Mouse (Mus musculus) heart, embryonic 12.5 days (tissue): ENCODE measurements around the gene Gxylt2. TPM values are rescaled to one million over a fixed set of nuclear protein-coding genes. Genes with fewer than 3 reads are reported as not detected.

Experiments
- ATAC-seq: fragments of 200-750 bp; cut with Nextera tagmentation; 2 replicates; pipeline ENCODE4 v1.8.0; 2017; ENCODE audit warnings: moderate TSS enrichment, moderate library complexity; ENCODE audit not compliant: insufficient number of reproducible peaks, low FRiP score
- H3K27ac ChIP-seq: fragments of 300-500 bp; sonication (generic); 2 replicates; pipeline ENCODE4 v1.5.1; 2016; ENCODE audit warnings: mild to moderate bottlenecking, moderate library complexity; ENCODE audit not compliant: poor library complexity, severe bottlenecking
- H3K27me3 ChIP-seq: fragments of 300-500 bp; sonication (generic); replicated peaks from 2 replicates; pipeline ENCODE4 v1.6.1; 2016; ENCODE audit warnings: mild to moderate bottlenecking, moderate library complexity
- H3K36me3 ChIP-seq: fragments of 300-500 bp; sonication (generic); 2 replicates; pipeline ENCODE4 v1.6.1; 2016; ENCODE audit warnings: mild to moderate bottlenecking, moderate library complexity
- H3K4me1 ChIP-seq: fragments of 300-500 bp; sonication (generic); replicated peaks from 2 replicates; pipeline ENCODE4 v1.6.1; 2016; ENCODE audit warnings: mild to moderate bottlenecking
- H3K4me2 ChIP-seq: fragments of 300-500 bp; sonication (generic); 2 replicates; pipeline ENCODE4 v1.6.1; 2016; ENCODE audit warnings: mild to moderate bottlenecking, moderate library complexity
- H3K4me3 ChIP-seq: fragments of 300-500 bp; sonication (generic); 2 replicates; pipeline ENCODE4 v1.5.1; 2016; ENCODE audit warnings: mild to moderate bottlenecking
- H3K9ac ChIP-seq: fragments of 300-500 bp; sonication (generic); 2 replicates; pipeline ENCODE4 v1.6.1; 2016; ENCODE audit warnings: mild to moderate bottlenecking, moderate library complexity
- H3K9me3 ChIP-seq: fragments of 300-500 bp; sonication (generic); replicated peaks from 2 replicates; pipeline ENCODE4 v1.6.1; 2016; ENCODE audit warnings: mild to moderate bottlenecking, moderate library complexity
- WGBS: fragments of 180-500 bp; shearing (Covaris S2); methylation state at CpG from one replicate; pipeline ENCODE4 v1.1.7; 2016; 5-methylcytosine and 5-hydroxymethylcytosine counted together
- polyA plus RNA-seq: library from polyadenylated mRNA; unstranded; fragments of >200 nt; fragmentation: Nextera tagmentation; extraction: Ambion mirVana; gene quantifications from 2 replicates; pipeline ENCODE4 v1.2.1, GENCODE M21; 2016

Gene Gxylt2
- polyA plus RNA-seq, 1 experiment from 2014 or later: 1.9 TPM

GRCm38 (mm10) chr6:100799766-100800165, 95.2 kb downstream of the Gxylt2 start:
- H3K4me3 ChIP-seq: no peak overlapping the region
- ATAC-seq: no peak
- 88% methylated on average over 4 of the region's 4 CpGs for WGBS

GRCm38 (mm10) chr6:100800497-100800955, 96.0 kb downstream of the Gxylt2 start:
- no peaks in the 10 kb centered on the region for H3K36me3 ChIP-seq
- H3K4me1 ChIP-seq: no peaks in the 10 kb centered on the region
- H3K27me3 ChIP-seq: no peaks in the 10 kb centered on the region
- H3K9ac ChIP-seq: no peak overlapping the region
- H3K9me3 ChIP-seq: peaks cover 3% of the 10 kb centered on the region; the same call in 1 of the 2 replicates
- H3K27ac ChIP-seq: no peak overlapping the region
- H3K4me2 ChIP-seq: no peak overlapping the region
- WGBS: 71% methylated on average over 10 of the region's 10 CpGs
- ATAC-seq: no peak
- no peak overlapping the region for H3K4me3 ChIP-seq

More at GRCm38 (mm10) chr6:100799766-100800165, 95.2 kb downstream of the Gxylt2 start:
- Histone ChIP-seq H3K36me3 (no peaks in the 10 kb centered on the region), H3K27me3 (no peaks in the 10 kb centered on the region), H3K4me1 (no peaks in the 10 kb centered on the region), H3K9ac (no peak overlapping the region), H3K4me2 (no peak overlapping the region), H3K9me3 (peaks cover 3% of the 10 kb centered on the region; the same call in 1 of the 2 replicates), H3K27ac (no peak overlapping the region)

DNA sequence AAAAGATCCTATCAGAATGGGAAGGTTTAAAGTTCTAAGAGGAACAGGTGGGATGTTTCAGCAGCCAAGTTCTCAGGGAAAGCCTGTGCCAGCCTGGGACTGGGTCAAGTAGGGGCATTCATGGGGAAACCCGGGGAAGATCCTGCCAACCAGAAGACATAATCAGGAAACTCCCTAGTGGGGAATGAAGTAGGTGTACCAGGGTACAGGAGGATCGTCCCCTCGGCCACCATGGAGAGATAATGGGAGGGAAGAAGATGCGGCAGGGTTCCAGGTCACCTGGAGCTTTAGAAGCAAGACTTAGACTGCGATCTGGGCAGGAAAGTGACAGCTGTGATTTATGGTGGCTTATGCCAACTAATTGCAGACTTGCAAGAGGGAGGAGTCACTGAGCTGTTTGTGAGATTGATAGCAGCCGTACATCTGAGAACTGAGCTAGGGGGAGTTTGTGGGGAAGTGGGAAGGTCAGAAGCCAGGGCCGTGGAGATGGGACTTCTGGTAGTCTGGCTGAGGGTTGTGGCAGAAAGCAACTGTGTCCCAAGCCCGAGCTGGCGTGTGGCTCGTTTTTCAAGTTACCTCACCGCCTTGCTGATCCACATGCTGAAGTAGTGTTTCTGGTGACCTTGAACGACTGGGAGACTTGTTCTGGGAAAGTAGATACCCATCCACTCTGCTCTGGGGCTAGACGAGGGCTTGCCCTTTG, 98.0 kb downstream of the Gxylt2 start:
- no peak overlapping the region for H3K9ac ChIP-seq
- no peak overlapping the region for H3K27ac ChIP-seq
- no peaks in the 10 kb centered on the region for H3K27me3 ChIP-seq
- H3K9me3 ChIP-seq: no peaks in the 10 kb centered on the region
- no peak overlapping the region for H3K4me3 ChIP-seq
- no peaks in the 10 kb centered on the region for H3K36me3 ChIP-seq
- no peaks in the 10 kb centered on the region for H3K4me1 ChIP-seq
- 60% methylated on average over 13 of the region's 13 CpGs for WGBS
- no peak overlapping the region for H3K4me2 ChIP-seq
- ATAC-seq: no peak

GRCm38 (mm10) chr6:100803250-100803649, 98.7 kb downstream of the Gxylt2 start:
- no peak for ATAC-seq
- no peaks in the 10 kb centered on the region for H3K36me3 ChIP-seq
- H3K27me3 ChIP-seq: no peaks in the 10 kb centered on the region
- no peak overlapping the region for H3K27ac ChIP-seq
- WGBS: 80% methylated on average over 3 of the region's 3 CpGs
- H3K4me2 ChIP-seq: no peak overlapping the region
- no peaks in the 10 kb centered on the region for H3K4me1 ChIP-seq
- H3K9me3 ChIP-seq: no peaks in the 10 kb centered on the region
- no peak overlapping the region for H3K9ac ChIP-seq
- H3K4me3 ChIP-seq: no peak overlapping the region

GRCm38 (mm10) chr6:100807187-100807586, 102.7 kb downstream of the Gxylt2 start:
- H3K4me3 ChIP-seq: no peak overlapping the region
- no peak overlapping the region for H3K27ac ChIP-seq
- no peak overlapping the region for H3K4me2 ChIP-seq
- ATAC-seq: no peak
- H3K9me3 ChIP-seq: no peaks in the 10 kb centered on the region
- H3K27me3 ChIP-seq: no peaks in the 10 kb centered on the region
- H3K36me3 ChIP-seq: no peaks in the 10 kb centered on the region
- 91% methylated on average over 9 of the region's 9 CpGs for WGBS
- no peaks in the 10 kb centered on the region for H3K4me1 ChIP-seq
- no peak overlapping the region for H3K9ac ChIP-seq

DNA sequence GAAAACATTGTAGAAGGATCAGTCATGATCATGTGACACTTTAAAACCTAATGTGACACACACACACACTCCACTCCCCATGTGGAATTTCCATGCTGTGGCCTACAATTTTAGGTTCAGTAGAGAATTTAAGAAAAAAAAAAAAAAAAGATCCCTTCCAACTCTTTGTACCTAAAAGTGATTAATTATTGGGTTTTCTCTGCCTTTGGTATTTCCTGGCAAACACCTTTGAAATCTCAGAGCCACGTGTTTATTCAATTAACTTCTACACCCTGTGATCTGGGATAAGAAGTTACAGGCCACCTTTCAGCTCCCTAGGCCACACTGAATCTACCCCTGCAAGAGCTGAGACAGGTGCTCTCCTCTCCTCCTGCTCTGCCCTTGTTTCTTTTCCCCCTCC, 103.2 kb downstream of the Gxylt2 start:
- 40% methylated on average over 1 of the region's 1 CpGs for WGBS
- no peak for ATAC-seq
- H3K9ac ChIP-seq: no peak overlapping the region

DNA sequence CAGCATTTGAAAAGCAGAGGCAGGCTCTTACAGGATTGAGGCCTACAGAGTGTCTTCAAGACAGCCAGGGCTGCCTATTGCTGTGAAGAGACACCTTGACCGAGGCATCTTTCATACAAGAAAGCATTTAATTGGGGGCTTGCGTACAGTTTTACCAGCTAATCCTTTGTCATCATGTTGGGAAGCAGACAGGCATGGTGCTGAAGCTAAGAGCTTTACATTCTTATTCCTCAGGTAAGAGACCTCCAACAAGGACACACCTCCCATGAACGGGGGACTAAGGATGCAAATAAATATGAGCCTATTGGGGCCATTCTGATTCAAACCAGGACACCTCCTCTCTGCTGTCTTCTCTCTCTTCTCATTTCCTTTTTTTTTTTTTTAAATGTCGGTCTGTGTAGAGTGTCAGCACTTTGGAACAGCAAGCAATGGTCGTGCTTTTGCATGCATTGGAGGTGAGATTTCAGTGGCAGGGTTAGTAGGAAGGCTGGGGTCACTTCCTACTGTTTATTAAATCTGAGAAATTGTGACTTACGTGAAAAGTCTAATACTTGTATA, 103.8 kb downstream of the Gxylt2 start:
- no peaks in the 10 kb centered on the region for H3K27me3 ChIP-seq
- H3K4me2 ChIP-seq: no peak overlapping the region
- H3K27ac ChIP-seq: no peak overlapping the region
- H3K4me3 ChIP-seq: no peak overlapping the region
- ATAC-seq: no peak
- no peaks in the 10 kb centered on the region for H3K36me3 ChIP-seq
- WGBS: 81% methylated on average over 6 of the region's 6 CpGs
- H3K4me1 ChIP-seq: no peaks in the 10 kb centered on the region
- no peak overlapping the region for H3K9ac ChIP-seq
- no peaks in the 10 kb centered on the region for H3K9me3 ChIP-seq

More for the DNA sequence above, 103.2 kb downstream of the Gxylt2 start:
- no peaks in the 10 kb centered on the region for H3K27me3 ChIP-seq
- H3K4me3 ChIP-seq: no peak overlapping the region
- no peak overlapping the region for H3K27ac ChIP-seq
- no peaks in the 10 kb centered on the region for H3K4me1 ChIP-seq
- no peaks in the 10 kb centered on the region for H3K9me3 ChIP-seq
- H3K36me3 ChIP-seq: no peaks in the 10 kb centered on the region
- no peak overlapping the region for H3K4me2 ChIP-seq

GRCm38 (mm10) chr6:100810117-100810516, 105.6 kb downstream of the Gxylt2 start:
- Histone ChIP-seq H3K27me3 (no peaks in the 10 kb centered on the region), H3K4me1 (no peaks in the 10 kb centered on the region), H3K9me3 (no peaks in the 10 kb centered on the region), H3K27ac (no peak overlapping the region), H3K4me2 (no peak overlapping the region), H3K4me3 (no peak overlapping the region), H3K9ac (no peak overlapping the region), H3K36me3 (no peaks in the 10 kb centered on the region)
- no peak for ATAC-seq
- 80% methylated on average over 4 of the region's 4 CpGs for WGBS

DNA sequence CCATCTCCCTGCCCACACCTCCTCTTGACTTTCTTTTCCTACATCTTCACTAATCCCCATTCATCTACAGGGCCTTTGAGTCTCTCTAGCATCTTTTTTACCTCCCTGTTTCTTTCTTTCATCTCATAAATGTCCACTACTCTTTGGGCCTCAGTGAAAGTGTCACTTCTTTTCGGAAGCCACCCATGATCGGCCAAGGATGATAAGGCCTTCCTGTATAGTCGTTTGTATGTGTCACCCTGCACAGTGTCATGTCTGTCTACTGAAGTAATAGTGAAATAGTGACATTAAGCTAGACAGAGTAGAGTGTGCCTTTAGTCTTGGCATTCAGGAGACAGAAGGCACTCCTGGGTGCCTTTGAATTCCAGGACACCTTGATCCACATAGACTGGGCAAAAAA, 107.2 kb downstream of the Gxylt2 start:
- ATAC-seq: no peak

DNA sequence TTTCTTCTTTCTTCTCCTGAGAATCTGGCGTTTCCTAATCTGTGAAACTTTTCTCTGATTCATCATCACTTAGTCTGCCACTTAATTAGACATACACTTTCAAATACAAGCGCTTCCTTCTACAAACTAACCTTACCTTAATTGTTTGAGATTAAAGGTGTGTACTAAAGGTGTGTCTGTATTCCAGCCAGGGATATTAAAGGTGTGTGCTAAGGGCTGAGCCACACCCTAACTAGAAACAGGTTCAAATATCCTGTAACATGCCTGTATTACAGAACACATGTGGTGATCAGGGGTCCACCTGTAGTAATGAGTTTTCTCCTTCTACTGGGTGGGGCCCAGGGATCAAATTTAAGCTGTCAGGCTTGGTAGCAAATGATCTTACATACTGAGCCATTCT, 116.8 kb downstream of the Gxylt2 start:
- WGBS: 77% methylated on average over 2 of the region's 2 CpGs
- Histone ChIP-seq H3K36me3 (no peaks in the 10 kb centered on the region), H3K4me1 (peaks cover 10% of the 10 kb centered on the region), H3K9ac (no peak overlapping the region), H3K4me2 (no peak overlapping the region), H3K27ac (no peak overlapping the region), H3K4me3 (no peak overlapping the region), H3K27me3 (no peaks in the 10 kb centered on the region), H3K9me3 (no peaks in the 10 kb centered on the region)
- ATAC-seq: no peak

More for the DNA sequence above, 107.2 kb downstream of the Gxylt2 start:
- Histone ChIP-seq H3K27me3 (no peaks in the 10 kb centered on the region), H3K4me3 (no peak overlapping the region), H3K9ac (no peak overlapping the region), H3K9me3 (no peaks in the 10 kb centered on the region), H3K4me1 (no peaks in the 10 kb centered on the region), H3K27ac (no peak overlapping the region), H3K4me2 (no peak overlapping the region), H3K36me3 (no peaks in the 10 kb centered on the region)
- WGBS: 52% methylated on average over 3 of the region's 3 CpGs

- Histone ChIP-seq H3K4me2 (no peak overlapping the region), H3K27ac (no peak overlapping the region), H3K9me3 (no peaks in the 10 kb centered on the region), H3K4me1 (peaks cover 10% of the 10 kb centered on the region), H3K4me3 (no peak overlapping the region), H3K36me3 (no peaks in the 10 kb centered on the region), H3K9ac (no peak overlapping the region), H3K27me3 (no peaks in the 10 kb centered on the region)
- WGBS: 81% methylated on average over 1 of the region's 1 CpGs
- no peak for ATAC-seq
Measured at GRCm38 (mm10) chr6:100823356-100823755, 118.8 kb downstream of the Gxylt2 start.
